Mouse (Mus musculus) heart, postnatal 14 days (tissue): ENCODE measurements around the gene Pla2g12b. TPM values are rescaled to one million over a fixed set of nuclear protein-coding genes. Genes with fewer than 3 reads are reported as not detected.

Experiments used
- DNase-seq, 2 experiments: peaks; one replicate each; pipeline ENCODE4 v3.0.0; 2021 to 2022
- intact Hi-C: fragments of 180-260 bp; cut with DNase I; formaldehyde crosslinking; loops from one replicate; pipeline ENCODE4 v1.15.1; 2025
- total RNA-seq, 2 experiments: library from RNA; stranded (reverse); gene quantifications; 2 replicates each; pipeline ENCODE4 v1.2.3; 2021

Gene Pla2g12b
- total RNA-seq, 2 experiments from 2014 or later, result not detected

DNA sequence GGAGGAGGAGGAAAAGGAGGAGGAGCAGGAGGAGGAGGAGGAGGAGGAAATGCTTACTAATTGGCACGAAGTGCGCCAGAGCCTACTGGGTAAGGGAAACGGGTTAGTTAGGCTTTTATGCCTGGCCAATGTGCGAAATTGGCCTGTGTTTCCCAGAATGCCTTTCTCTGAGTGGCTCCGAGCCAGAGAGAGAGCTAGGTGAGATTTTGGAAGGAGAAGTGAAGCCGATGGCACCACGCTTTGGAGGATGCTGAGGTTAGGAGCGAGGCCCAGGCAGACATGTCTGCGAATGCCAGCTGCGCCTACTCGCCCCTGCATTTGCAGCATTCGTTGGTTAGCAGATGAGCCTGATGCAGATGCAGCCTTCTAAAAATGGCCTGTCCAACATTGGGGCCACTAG lies 56.3 kb downstream of the Pla2g12b start:
- DNase-seq, result no peak
- intact Hi-C loops, result no loop called here

DNA sequence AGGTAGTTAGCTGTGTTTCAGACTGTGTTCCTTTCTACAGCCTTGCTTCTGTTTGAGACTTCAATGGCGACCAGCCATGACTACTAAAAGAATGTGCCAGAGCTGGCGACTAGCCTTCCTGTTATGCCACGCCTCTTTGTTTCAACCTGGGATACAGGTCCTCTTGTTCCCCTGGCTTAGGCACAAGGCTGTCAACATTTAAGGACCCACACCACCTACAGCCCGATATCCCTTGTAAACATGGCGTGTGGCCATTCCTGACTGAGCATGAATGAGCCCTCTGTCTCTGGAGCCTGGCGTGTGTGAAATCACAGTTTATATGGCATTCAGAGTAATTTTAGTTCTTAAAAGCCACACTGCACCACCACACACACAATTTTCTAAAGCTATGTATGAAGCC lies 58.8 kb downstream of the Pla2g12b start:
- no peak for DNase-seq
- intact Hi-C loops, result no loop called here

DNA sequence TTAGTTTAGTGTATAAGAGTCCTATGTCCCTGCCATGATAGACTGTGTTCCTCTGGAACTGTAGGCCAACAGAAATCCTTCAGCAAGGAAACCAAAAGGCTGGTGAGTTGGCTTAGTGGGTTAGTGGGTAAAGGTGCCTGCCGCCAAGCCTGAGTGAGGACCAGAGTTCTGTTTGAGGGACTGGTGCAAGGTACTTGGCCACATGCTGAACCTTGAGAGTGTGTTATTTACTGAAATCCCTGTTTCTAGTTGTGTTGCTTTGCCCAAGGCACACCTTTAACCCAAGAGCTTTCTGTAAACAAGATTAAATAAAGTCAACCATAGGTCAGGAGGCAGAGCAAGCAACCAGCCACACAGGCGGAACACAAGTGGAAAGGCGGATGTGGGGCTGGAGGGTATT lies 62.1 kb downstream of the Pla2g12b start:
- intact Hi-C loops, result no loop called here
- no peak for DNase-seq

DNA sequence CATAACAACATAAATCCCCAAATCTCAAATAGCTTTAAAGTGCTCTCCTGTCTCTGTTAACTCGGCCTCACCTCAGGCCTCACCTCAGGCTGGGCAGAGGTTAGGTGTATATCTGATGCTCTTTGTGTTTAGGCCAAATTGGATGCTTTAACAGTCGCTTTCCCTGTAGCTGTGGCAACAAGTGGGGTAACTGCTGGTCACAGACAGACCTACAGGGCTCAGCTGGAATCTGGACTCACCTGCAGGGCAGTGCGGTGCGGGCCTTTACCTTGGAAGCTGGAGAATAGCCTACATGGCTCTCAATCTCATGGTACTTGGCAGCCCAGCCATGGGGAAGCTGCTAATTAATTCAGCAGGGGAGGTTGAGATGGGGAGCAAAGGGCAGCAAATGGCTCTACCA lies 63.2 kb downstream of the Pla2g12b start:
- DNase-seq, result no peak
- intact Hi-C loops, result no loop called here

DNA sequence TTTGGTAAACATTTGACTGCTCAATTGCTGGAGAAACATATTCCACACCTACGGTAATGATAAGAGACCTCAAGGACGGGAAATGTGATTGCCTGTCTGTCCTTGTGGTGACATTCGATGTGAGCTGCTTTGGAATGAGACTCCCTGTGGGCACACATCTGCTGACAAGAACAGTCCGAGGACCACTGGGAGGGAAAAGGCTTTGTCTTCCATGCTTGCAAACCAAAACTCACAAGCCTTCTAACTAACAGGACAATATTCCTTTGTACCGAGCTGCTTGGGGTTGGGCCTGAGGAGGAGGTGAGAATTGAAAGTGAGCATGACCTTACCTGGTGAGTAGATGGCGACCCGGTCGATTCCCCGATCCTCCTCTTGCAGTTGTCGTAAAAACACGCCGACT lies 63.8 kb downstream of the Pla2g12b start:
- DNase-seq, result no peak
- intact Hi-C loops, result no loop called here

DNA sequence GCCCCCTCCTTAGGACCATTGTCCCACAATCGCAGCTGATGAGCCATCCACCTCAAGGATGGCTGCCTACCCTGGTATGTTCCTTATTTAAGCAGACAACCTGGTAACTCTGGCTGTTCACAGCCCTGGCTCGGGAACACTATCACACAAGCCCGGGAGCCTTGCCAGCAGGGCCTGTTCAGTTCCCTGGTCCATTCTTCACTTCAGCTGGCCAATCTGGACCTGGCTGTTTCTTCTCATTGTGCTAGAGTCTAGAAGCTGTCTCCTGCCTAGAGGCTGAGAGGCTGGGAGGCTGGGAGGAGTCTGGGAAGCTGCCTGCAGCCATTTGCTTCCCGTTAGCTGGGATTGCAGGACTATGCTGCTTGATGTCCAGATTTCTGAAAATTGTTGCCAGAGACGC lies 67.0 kb downstream of the Pla2g12b start:
- intact Hi-C loops, result no loop called here

More for the DNA sequence above, 67.0 kb downstream of the Pla2g12b start:
- peak; percentile 68 to 75 for DNase-seq

Other genes with a start within 250 kb of the Pla2g12b start
- gene Sept10, start 181.8 kb upstream of the Pla2g12b start, total RNA-seq, result 10 to 100 TPM; 20.1 to 21.1 TPM
- 1 to 10 TPM; 1.7 to 1.8 TPM for gene Sowahc, start 181.7 kb upstream of the Pla2g12b start, total RNA-seq
- 10 to 100 TPM; 24.5 to 34.7 TPM for gene P4ha1, start 80.4 kb upstream of the Pla2g12b start, total RNA-seq
- gene Gm10273, start 8.0 kb upstream of the Pla2g12b start, total RNA-seq, result 100 to 1,000 TPM; 132 to 141 TPM
- gene Oit3, start 38.1 kb downstream of the Pla2g12b start, total RNA-seq, result under 1 TPM; 0.33 to 0.46 TPM
- not detected for gene Gm10322, start 212.4 kb downstream of the Pla2g12b start, total RNA-seq
- 10 to 100 TPM; 22.0 to 22.8 TPM for gene Mcu, start 213.0 kb downstream of the Pla2g12b start, total RNA-seq